Mouse (Mus musculus) liver, embryonic 18 days (tissue): ENCODE measurements around the gene Adpgk. TPM values are rescaled to one million over a fixed set of nuclear protein-coding genes. Genes with fewer than 3 reads are reported as not detected.

Experiments used
- polyA plus RNA-seq: library from polyadenylated mRNA; depleted of rRNA; stranded (reverse); fragments of >200 nt; gene quantifications from 2 replicates; pipeline ENCODE4 v1.2.3, GENCODE M21; 2012; rRNA removed

The Adpgk gene
- 26.8 and 36.0 TPM in 2 replicates for polyA plus RNA-seq

GRCm38 (mm10) chr9:59290957-59291687 lies at the start of gene Adpgk:
Gene Adpgk, plus strand, starts transcription at chr9:59291558.

GRCm38 (mm10) chr9:59353253-59353639 lies 61.9 kb downstream of the Adpgk start, which contains the start of gene Bbs4:
Gene Bbs4, minus strand, starts transcription at chr9:59353508.

Other genes with a start within 250 kb of the Adpgk start
- gene Bbs4, start 62.0 kb downstream of the Adpgk start, polyA plus RNA-seq, result 1.2 and 1.4 TPM in 2 replicates
- gene Arih1, start 195.1 kb downstream of the Adpgk start, polyA plus RNA-seq, result 12.9 and 13.3 TPM in 2 replicates
- gene Hexa, start 248.0 kb downstream of the Adpgk start, polyA plus RNA-seq, result 27.6 and 29.3 TPM in 2 replicates
- gene Tmem202, start 248.3 kb downstream of the Adpgk start, polyA plus RNA-seq, result 0.07 and 0.11 TPM in 2 replicates